Mouse (Mus musculus) ES-E14 (cell line): ENCODE measurements at regions not wholly inside any gene's neighbourhood (a gene's known extent, or its start where the extent isn't known, plus 50 kb on each side); places are given as distances from the start of the nearest gene placed in this dataset.

Experiments used
- MAFK ChIP-seq: IDR thresholded peaks from 2 replicates; pipeline ENCODE4 v1.6.1; 2014; ENCODE audit warnings: mild to moderate bottlenecking, low read depth, low read length, inconsistent platforms; ENCODE audit not compliant: insufficient read depth
- ZC3H11A ChIP-seq: IDR thresholded peaks from 2 replicates; pipeline ENCODE4 v1.6.1; 2012; ENCODE audit warnings: low read depth, mild to moderate bottlenecking, inconsistent platforms, low read length, borderline replicate concordance

DNA sequence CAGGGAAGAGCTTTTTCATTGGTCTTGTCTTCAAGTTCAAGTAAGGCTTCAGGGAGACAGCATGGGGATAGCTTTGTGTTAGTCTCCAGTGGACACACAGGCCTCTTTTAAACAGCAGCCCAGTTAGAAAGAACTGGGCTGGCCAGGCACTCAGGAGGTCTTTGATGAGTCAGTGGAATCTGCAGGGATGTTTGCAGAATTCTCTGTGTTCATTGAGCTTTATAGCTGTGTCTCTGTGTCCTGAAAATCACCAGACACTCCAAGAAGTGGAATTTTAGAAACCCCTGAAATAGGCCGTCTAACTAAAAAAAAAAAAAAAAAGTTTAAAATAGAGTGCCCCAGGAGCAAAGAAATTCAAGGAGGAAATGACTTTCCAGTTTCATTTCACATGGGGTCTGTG is 317.1 kb upstream of the Sash1 start:
- TF ChIP-seq ZC3H11A (no peak), MAFK (no peak)
